Mouse (Mus musculus): ENCODE data around the gene Tmem262.

DNA sequence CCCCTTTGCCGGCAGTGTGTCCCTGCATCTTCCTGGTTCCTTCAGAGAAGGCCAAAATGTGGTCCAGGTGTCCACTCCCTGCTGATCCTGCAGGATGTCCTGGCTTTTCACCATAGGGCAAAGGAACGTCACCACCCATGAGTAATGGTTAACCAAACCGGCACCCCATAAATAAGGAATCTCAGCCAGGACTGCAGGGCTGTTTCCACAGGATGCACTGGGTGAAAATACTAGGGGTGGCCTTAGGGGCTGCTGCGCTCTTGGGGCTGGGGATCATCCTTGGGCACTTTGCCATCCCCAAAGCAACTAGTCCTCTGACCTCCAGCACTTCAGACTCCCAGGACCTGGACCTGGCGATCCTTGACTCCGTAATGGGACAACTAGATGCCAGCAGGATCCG lies 25.8 kb downstream of the Tmem262 start, which contains the start of gene Naaladl1:
- TF ChIP-seq POLR2A (IDR thresholded peaks at IDR 0.05; ENCODE audit: borderline replicate concordance, extremely low read depth, insufficient read depth, insufficient read length, poor library complexity, severe bottlenecking) (no peak), CTCF (IDR thresholded peaks at IDR 0.05; ENCODE audit: borderline replicate concordance, extremely low read depth, insufficient read depth, insufficient read length) (no peak)
